19 mouse cellular contexts compared by ENCODE assay signal in genomic region chr13:107919403-107919802, GRCm38 (mm10).
"Had no signal": no experiment of that assay in that cellular context is flagged by ENCODE, and none has a peak within 500 bp of the region (broad histone marks: within the 10 kb centered on the region; RNA-seq: fewer than 3 reads in every experiment).

No protein-coding gene starts in this region.

- H3K4me3 ChIP-seq: lung, embryonic 15.5 days; midbrain, embryonic 10.5 days; midbrain, embryonic 12.5 days; myocyte; neural tube, embryonic 13.5 days; neural tube, embryonic 15.5 days; stomach, embryonic 15.5 days had no signal

- H3K27me3 ChIP-seq: lung, embryonic 15.5 days; midbrain, embryonic 12.5 days; neural tube, embryonic 13.5 days; neural tube, embryonic 15.5 days; stomach, embryonic 15.5 days had no signal

- ATAC-seq: liver, postnatal 0 days; lung, postnatal 0 days; midbrain, embryonic 16.5 days had no signal

- H3K27ac ChIP-seq: lung, embryonic 15.5 days; midbrain, embryonic 10.5 days; midbrain, embryonic 12.5 days; neural tube, embryonic 13.5 days; neural tube, embryonic 15.5 days; stomach, embryonic 15.5 days; stomach, postnatal 0 days had no signal

- H3K9me3 ChIP-seq: lung, embryonic 15.5 days; midbrain, embryonic 10.5 days; midbrain, embryonic 12.5 days; neural tube, embryonic 13.5 days; neural tube, embryonic 15.5 days; stomach, embryonic 15.5 days had no signal

- DNase-seq: liver, postnatal 0 days; lung, adult 2 months; lung, postnatal 14 days; lung, postnatal 36 days; midbrain, embryonic 14.5 days; right cerebral cortex, postnatal 14 days; thymus, adult 2 months; thymus, postnatal 14 days; thymus, postnatal 36 days had no signal

- H3K9ac ChIP-seq: liver, postnatal 0 days; lung, embryonic 15.5 days; midbrain, embryonic 12.5 days; neural tube, embryonic 13.5 days; neural tube, embryonic 15.5 days; stomach, embryonic 15.5 days had no signal

- H3K36me3 ChIP-seq: lung, embryonic 15.5 days; midbrain, embryonic 10.5 days; midbrain, embryonic 12.5 days; neural tube, embryonic 13.5 days; neural tube, embryonic 15.5 days; stomach, embryonic 15.5 days had no signal

- H3K4me2 ChIP-seq: lung, embryonic 15.5 days; midbrain, embryonic 12.5 days; neural tube, embryonic 13.5 days; neural tube, embryonic 15.5 days; stomach, embryonic 15.5 days had no signal
